Mouse (Mus musculus): ENCODE results near the gene Elk3.

DNA sequence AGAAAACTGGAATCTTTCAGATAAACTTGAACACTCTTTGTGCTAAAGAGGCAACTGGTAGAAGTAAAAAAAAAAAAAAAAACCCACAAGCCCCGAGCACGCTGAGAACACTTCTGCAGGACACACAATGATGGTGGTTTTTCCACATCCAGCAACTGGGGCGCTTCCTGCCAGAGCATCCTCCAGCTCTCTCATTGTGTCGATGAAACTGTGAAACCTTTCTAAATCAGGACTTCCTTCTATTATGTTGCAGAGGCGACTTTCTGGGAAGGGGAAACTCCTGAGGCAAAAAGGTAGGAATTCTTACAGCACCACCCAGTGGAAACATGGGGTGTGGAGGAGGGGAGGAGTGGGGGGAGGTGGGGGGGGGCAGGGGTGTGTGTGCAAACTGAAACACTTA lies 13.2 kb downstream of the Elk3 start:
- no peak for TF ChIP-seq CTCF (IDR thresholded peaks at IDR 0.05; ENCODE audit: extremely low read depth, insufficient read length, insufficient replicate concordance, low read depth, low read length)
- no peak for TF ChIP-seq POLR2A (IDR thresholded peaks at IDR 0.05; ENCODE audit: low read depth, low read length)

Data from small intestine, adult 2 months (tissue).